Mouse (Mus musculus): ENCODE measurements around the gene Mpo. TPM values are rescaled to one million over a fixed set of nuclear protein-coding genes. Genes with fewer than 3 reads are reported as not detected.

Mpo gene
- polyA plus RNA-seq, 1 experiment, result not detected

DNA sequence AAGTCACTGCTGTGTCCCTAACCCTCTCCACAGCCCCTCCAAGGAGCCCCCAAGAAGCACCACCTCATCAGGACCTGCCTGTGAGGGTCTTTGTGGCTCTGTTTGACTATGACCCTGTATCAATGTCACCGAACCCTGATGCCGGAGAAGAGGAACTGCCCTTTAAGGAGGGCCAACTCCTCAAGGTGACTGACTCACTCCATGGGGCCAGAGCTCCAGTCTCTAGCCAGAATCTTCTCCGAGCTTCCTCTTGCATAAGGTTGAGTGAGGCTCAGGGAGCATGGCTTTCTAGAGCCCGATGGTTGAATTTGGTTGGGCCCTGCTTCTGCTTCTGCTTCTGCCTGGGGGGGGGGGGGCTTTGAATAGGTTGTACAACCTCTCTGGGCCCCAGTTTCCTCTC, 14.0 kb upstream of the Mpo start:
- Histone ChIP-seq H3K4me3 (ENCODE audit: low read depth, low read length) (no peak overlapping the region), H3K36me3 (ENCODE audit: control insufficient read depth, insufficient read depth, low read length, poor library complexity, severe bottlenecking) (no peaks in the 10 kb centered on the region), H3K9ac (ENCODE audit: low read depth, poor library complexity, severe bottlenecking) (0 out of 2 replicates have a peak overlapping the region, but pooled peaks have one; percentile 14), H3K27ac (ENCODE audit: insufficient read depth, low read length) (no peak overlapping the region), H3K27me3 (ENCODE audit: control insufficient read depth, insufficient read depth, low read length, poor library complexity, severe bottlenecking) (no peaks in the 10 kb centered on the region), H3K4me1 (ENCODE audit: control insufficient read depth, insufficient read depth, low read length) (no peaks in the 10 kb centered on the region), H3K9me3 (replicated peaks; ENCODE audit: control insufficient read depth, insufficient read depth, low read length, poor library complexity, severe bottlenecking) (no peaks in the 10 kb centered on the region)
- no peak for TF ChIP-seq CTCF (IDR thresholded peaks at IDR 0.05; ENCODE audit: low read depth, low read length)
- no peak for TF ChIP-seq POLR2A (IDR thresholded peaks at IDR 0.05; ENCODE audit: insufficient read depth, low read length)
- TF ChIP-seq EP300 (IDR thresholded peaks at IDR 0.05; ENCODE audit: insufficient read depth, low read depth, low read length), result no peak

DNA sequence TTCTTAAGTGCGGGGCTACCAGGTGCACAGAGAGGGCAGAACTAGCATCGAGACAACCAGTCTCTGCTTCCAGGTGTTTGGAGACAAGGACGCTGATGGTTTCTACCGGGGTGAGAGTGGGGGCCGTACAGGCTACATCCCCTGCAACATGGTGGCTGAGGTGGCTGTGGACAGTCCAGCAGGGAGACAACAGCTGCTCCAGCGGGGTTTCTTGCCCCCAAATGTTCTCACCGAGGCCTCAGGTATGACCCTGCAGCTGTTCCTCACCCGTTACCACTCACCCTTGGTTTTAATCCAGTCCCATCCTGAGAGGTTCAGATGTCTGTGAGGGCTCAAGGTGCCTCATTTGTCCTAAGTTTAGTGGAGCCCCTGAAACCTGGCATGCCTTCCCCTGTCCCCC, 13.3 kb upstream of the Mpo start:
- Histone ChIP-seq H3K9ac (ENCODE audit: low read depth, poor library complexity, severe bottlenecking) (no peak overlapping the region), H3K4me1 (ENCODE audit: control insufficient read depth, insufficient read depth, low read length) (no peaks in the 10 kb centered on the region), H3K27me3 (ENCODE audit: control insufficient read depth, insufficient read depth, low read length, poor library complexity, severe bottlenecking) (no peaks in the 10 kb centered on the region), H3K36me3 (ENCODE audit: control insufficient read depth, insufficient read depth, low read length, poor library complexity, severe bottlenecking) (no peaks in the 10 kb centered on the region), H3K4me3 (ENCODE audit: low read depth, low read length) (no peak overlapping the region), H3K27ac (ENCODE audit: insufficient read depth, low read length) (no peak overlapping the region), H3K9me3 (replicated peaks; ENCODE audit: control insufficient read depth, insufficient read depth, low read length, poor library complexity, severe bottlenecking) (no peaks in the 10 kb centered on the region)
- TF ChIP-seq CTCF (IDR thresholded peaks at IDR 0.05; ENCODE audit: low read depth, low read length), result no peak
- TF ChIP-seq EP300 (IDR thresholded peaks at IDR 0.05; ENCODE audit: insufficient read depth, low read depth, low read length), result no peak
- TF ChIP-seq POLR2A (IDR thresholded peaks at IDR 0.05; ENCODE audit: insufficient read depth, low read length), result no peak

DNA sequence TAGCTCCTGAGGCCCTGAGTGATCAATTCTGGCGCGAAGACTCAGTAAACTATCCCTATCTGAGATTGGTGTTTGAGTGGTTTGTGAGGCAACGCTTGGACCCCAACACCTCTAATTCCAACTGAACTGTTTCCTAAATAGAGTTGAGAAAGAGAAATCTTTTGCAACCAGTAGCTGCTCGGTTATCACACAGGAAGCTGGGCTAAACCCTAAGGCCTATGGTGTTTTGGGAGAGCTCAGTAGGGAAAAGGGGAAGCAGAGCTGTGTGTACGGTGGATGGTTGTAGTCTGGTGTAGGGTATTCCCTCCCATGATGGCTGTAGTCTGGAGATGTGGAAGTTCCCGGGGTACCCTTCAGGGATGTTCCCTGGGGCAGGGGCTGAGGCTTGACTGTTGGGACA, 3.3 kb upstream of the Mpo start:
- TF ChIP-seq CTCF (IDR thresholded peaks at IDR 0.05; ENCODE audit: low read depth, low read length) (no peak), EP300 (IDR thresholded peaks at IDR 0.05; ENCODE audit: insufficient read depth, low read depth, low read length) (no peak), POLR2A (IDR thresholded peaks at IDR 0.05; ENCODE audit: insufficient read depth, low read length) (no peak)
- no peaks in the 10 kb centered on the region for H3K27me3 ChIP-seq (ENCODE audit: control insufficient read depth, insufficient read depth, low read length, poor library complexity, severe bottlenecking)

DNA sequence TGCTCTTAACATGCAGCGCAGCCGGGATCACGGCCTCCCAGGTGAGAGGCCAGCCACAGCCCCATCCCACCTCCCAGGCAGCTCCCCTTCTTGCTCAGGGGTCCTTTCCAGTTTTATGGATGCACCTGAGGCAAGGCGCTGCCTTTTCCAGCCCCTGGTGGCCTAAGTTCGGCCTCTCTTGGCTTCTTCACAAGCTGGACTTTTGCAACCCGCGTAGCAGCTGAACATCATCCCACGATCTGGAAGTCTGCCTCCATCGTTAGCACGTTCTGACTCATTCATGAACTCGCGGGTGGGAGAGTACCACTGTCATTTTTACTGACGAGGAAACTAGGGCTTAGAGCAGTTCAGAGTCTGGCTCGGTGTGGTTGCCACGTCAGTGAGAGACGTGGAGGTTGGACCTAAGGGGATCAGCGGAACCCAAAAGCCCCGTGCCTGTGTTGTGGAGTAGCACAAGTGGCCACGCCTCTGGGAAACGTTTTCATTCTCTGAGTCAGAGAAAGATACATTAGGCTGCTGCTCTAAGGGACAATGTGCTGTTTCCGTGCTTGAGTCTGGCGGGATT, 8.4 kb downstream of the Mpo start:
- no peaks in the 10 kb centered on the region for H3K9me3 ChIP-seq (replicated peaks; ENCODE audit: control insufficient read depth, insufficient read depth, low read length, poor library complexity, severe bottlenecking)
- TF ChIP-seq POLR2A (IDR thresholded peaks at IDR 0.05; ENCODE audit: insufficient read depth, low read length), result no peak
- TF ChIP-seq CTCF (IDR thresholded peaks at IDR 0.05; ENCODE audit: low read depth, low read length), result no peak
- TF ChIP-seq EP300 (IDR thresholded peaks at IDR 0.05; ENCODE audit: insufficient read depth, low read depth, low read length), result no peak
- H3K9ac ChIP-seq (ENCODE audit: low read depth, poor library complexity, severe bottlenecking), result no peak overlapping the region
- no peaks in the 10 kb centered on the region for H3K36me3 ChIP-seq (ENCODE audit: control insufficient read depth, insufficient read depth, low read length, poor library complexity, severe bottlenecking)
- H3K4me1 ChIP-seq (ENCODE audit: control insufficient read depth, insufficient read depth, low read length), result no peaks in the 10 kb centered on the region
- H3K27me3 ChIP-seq (ENCODE audit: control insufficient read depth, insufficient read depth, low read length, poor library complexity, severe bottlenecking), result no peaks in the 10 kb centered on the region
- no peak overlapping the region for H3K27ac ChIP-seq (ENCODE audit: insufficient read depth, low read length)
- no peak overlapping the region for H3K4me3 ChIP-seq (ENCODE audit: low read depth, low read length)

More for the DNA sequence above, 3.3 kb upstream of the Mpo start:
- no peak overlapping the region for H3K4me3 ChIP-seq (ENCODE audit: low read depth, low read length)
- H3K4me1 ChIP-seq (ENCODE audit: control insufficient read depth, insufficient read depth, low read length), result no peaks in the 10 kb centered on the region
- peaks cover 3% of the 10 kb centered on the region; the same call in 1 of the 2 replicates for H3K9me3 ChIP-seq (replicated peaks; ENCODE audit: control insufficient read depth, insufficient read depth, low read length, poor library complexity, severe bottlenecking)
- no peak overlapping the region for H3K27ac ChIP-seq (ENCODE audit: insufficient read depth, low read length)
- no peak overlapping the region for H3K9ac ChIP-seq (ENCODE audit: low read depth, poor library complexity, severe bottlenecking)
- no peaks in the 10 kb centered on the region for H3K36me3 ChIP-seq (ENCODE audit: control insufficient read depth, insufficient read depth, low read length, poor library complexity, severe bottlenecking)

DNA sequence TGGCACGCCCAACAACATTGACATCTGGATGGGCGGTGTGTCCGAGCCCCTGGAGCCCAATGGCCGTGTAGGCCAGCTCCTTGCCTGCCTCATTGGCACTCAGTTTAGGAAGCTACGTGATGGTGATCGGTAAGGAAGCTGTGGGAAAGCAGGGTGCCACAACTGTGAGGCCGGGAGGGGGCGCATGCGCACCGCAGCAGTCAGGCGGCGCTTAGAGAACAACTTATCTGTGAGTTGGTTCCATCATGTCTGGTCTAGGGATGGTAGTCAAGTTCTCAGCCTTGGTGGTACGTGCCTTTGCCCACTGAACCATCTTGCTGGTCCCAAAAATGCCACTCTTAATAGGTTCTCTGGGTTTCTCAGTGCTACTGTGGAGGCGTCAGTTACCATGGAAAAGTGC, 9.2 kb downstream of the Mpo start:
- Histone ChIP-seq H3K27ac (ENCODE audit: insufficient read depth, low read length) (no peak overlapping the region), H3K4me3 (ENCODE audit: low read depth, low read length) (peak overlapping the region; percentile 65), H3K4me1 (ENCODE audit: control insufficient read depth, insufficient read depth, low read length) (no peaks in the 10 kb centered on the region), H3K27me3 (ENCODE audit: control insufficient read depth, insufficient read depth, low read length, poor library complexity, severe bottlenecking) (no peaks in the 10 kb centered on the region), H3K9ac (ENCODE audit: low read depth, poor library complexity, severe bottlenecking) (0 out of 2 replicates have a peak overlapping the region, but pooled peaks have one; percentile 11), H3K36me3 (ENCODE audit: control insufficient read depth, insufficient read depth, low read length, poor library complexity, severe bottlenecking) (no peaks in the 10 kb centered on the region), H3K9me3 (replicated peaks; ENCODE audit: control insufficient read depth, insufficient read depth, low read length, poor library complexity, severe bottlenecking) (no peaks in the 10 kb centered on the region)
- TF ChIP-seq EP300 (IDR thresholded peaks at IDR 0.05; ENCODE audit: insufficient read depth, low read depth, low read length) (no peak), POLR2A (IDR thresholded peaks at IDR 0.05; ENCODE audit: insufficient read depth, low read length) (no peak), CTCF (IDR thresholded peaks at IDR 0.05; ENCODE audit: low read depth, low read length) (peak; percentile 59)

DNA sequence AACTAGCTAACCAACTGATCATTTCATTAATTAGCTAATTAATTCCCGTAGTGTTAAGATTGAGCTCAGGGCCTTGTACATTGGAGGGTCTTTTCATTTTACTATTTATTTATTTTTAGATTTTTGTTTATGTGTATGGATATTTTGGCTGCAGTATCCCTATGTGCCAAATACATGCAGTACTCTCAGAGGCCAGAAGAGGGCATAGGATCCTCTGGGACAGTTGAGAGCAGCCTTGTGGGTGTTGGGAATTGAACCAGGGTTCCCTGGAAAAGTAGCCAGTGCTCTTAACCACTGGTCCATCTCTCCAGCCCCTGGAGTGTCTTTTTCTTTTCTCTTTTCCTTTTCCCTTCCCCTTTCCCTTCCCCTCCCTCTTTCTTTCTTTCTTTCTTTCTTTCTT, 12.1 kb downstream of the Mpo start:
- Histone ChIP-seq H3K36me3 (ENCODE audit: control insufficient read depth, insufficient read depth, low read length, poor library complexity, severe bottlenecking) (no peaks in the 10 kb centered on the region), H3K4me1 (ENCODE audit: control insufficient read depth, insufficient read depth, low read length) (no peaks in the 10 kb centered on the region), H3K27ac (ENCODE audit: insufficient read depth, low read length) (no peak overlapping the region), H3K9ac (ENCODE audit: low read depth, poor library complexity, severe bottlenecking) (no peak overlapping the region), H3K4me3 (ENCODE audit: low read depth, low read length) (no peak overlapping the region), H3K27me3 (ENCODE audit: control insufficient read depth, insufficient read depth, low read length, poor library complexity, severe bottlenecking) (no peaks in the 10 kb centered on the region), H3K9me3 (replicated peaks; ENCODE audit: control insufficient read depth, insufficient read depth, low read length, poor library complexity, severe bottlenecking) (no peaks in the 10 kb centered on the region)
- no peak for TF ChIP-seq EP300 (IDR thresholded peaks at IDR 0.05; ENCODE audit: insufficient read depth, low read depth, low read length)
- peak; percentile 33 for TF ChIP-seq CTCF (IDR thresholded peaks at IDR 0.05; ENCODE audit: low read depth, low read length)
- TF ChIP-seq POLR2A (IDR thresholded peaks at IDR 0.05; ENCODE audit: insufficient read depth, low read length), result no peak

Measured in ES-Bruce4 (cell line).